Mouse (Mus musculus) MEL (cell line): Measurements from ENCODE around the gene Plpp4.

ENCODE experiments used
- CTCF ChIP-seq, 3 experiments: IDR thresholded peaks in 2 of 3; conservative IDR thresholded peaks in 1 of 3; 2 replicates each; pipeline ENCODE4 v1.5.1; 2011 to 2012; ENCODE audit warnings: low read length in 3 of 3, low read depth in 2 of 3, mild to moderate bottlenecking in 2 of 3, improper control_type of control experiment in 1 of 3, inconsistent platforms in 1 of 3, mixed read lengths in 1 of 3, moderate library complexity in 1 of 3; ENCODE audit not compliant: control insufficient read depth in 1 of 3, insufficient read depth in 1 of 3, poor library complexity in 1 of 3, severe bottlenecking in 1 of 3
- EP300 ChIP-seq, 2 experiments: IDR thresholded peaks; 2 replicates each; pipeline ENCODE4 v1.6.1; 2011; ENCODE audit warnings: improper control_type of control experiment in 2 of 2, low read length in 2 of 2, low read depth in 1 of 2, mild to moderate bottlenecking in 1 of 2
- GATA1 ChIP-seq: IDR thresholded peaks from 2 replicates; pipeline ENCODE4 v1.6.1; 2011; ENCODE audit warnings: low read depth, low read length, improper control_type of control experiment
- HCFC1 ChIP-seq: IDR thresholded peaks from 2 replicates; pipeline ENCODE4 v1.6.1; 2012; ENCODE audit warnings: low read depth, mild to moderate bottlenecking, inconsistent platforms, low read length, improper control_type of control experiment, moderate library complexity
- MAX ChIP-seq: IDR thresholded peaks from 2 replicates; pipeline ENCODE4 v1.6.1; 2011; ENCODE audit warnings: low read length, improper control_type of control experiment
- POLR2A ChIP-seq, 2 experiments: IDR thresholded peaks; 2 replicates each; pipeline ENCODE4 v1.6.1; 2011 to 2012; ENCODE audit warnings: low read length in 2 of 2, mild to moderate bottlenecking in 2 of 2, control low read depth in 1 of 2, improper control_type of control experiment in 1 of 2, low read depth in 1 of 2, moderate library complexity in 1 of 2; ENCODE audit not compliant: control insufficient read depth in 1 of 2, insufficient read depth in 1 of 2, poor library complexity in 1 of 2
- POLR2AphosphoS2 ChIP-seq: IDR thresholded peaks from 2 replicates; pipeline ENCODE4 v1.6.1; 2011; ENCODE audit warnings: low read length, improper control_type of control experiment
- POLR2AphosphoS5 ChIP-seq: IDR thresholded peaks from 2 replicates; pipeline ENCODE4 v1.6.1; 2012; ENCODE audit warnings: low read depth, borderline replicate concordance, mild to moderate bottlenecking, inconsistent platforms, low read length, moderate library complexity, mixed read lengths
- RCOR1 ChIP-seq: IDR thresholded peaks from 2 replicates; pipeline ENCODE4 v1.6.1; 2012; ENCODE audit warnings: low read depth, mild to moderate bottlenecking, inconsistent platforms, low read length, improper control_type of control experiment
- TAL1 ChIP-seq: IDR thresholded peaks from 2 replicates; pipeline ENCODE4 v1.6.1; 2012; ENCODE audit warnings: mild to moderate bottlenecking, inconsistent platforms, low read length, moderate library complexity, mixed read lengths
- TCF12 ChIP-seq: IDR thresholded peaks from 2 replicates; pipeline ENCODE4 v1.6.1; 2014; ENCODE audit warnings: low read depth, mild to moderate bottlenecking, inconsistent platforms, low read length, improper control_type of control experiment, moderate library complexity

GRCm38 (mm10) chr7:129399071-129399470, 142.2 kb downstream of the Plpp4 start:
- TF ChIP-seq TCF12, result no peak
- TF ChIP-seq POLR2AphosphoS5, result no peak
- TF ChIP-seq CTCF (IDR thresholded peaks at IDR 0.05 in 2 of 3, conservative IDR thresholded peaks at IDR 0.05 in 1 of 3; ENCODE audit: control insufficient read depth in 1 of 3, insufficient read depth in 1 of 3, low read depth in 2 of 3, low read length in 3 of 3, poor library complexity in 1 of 3, severe bottlenecking in 1 of 3), result no peak
- TF ChIP-seq HCFC1, result no peak
- no peak for TF ChIP-seq MAX
- TF ChIP-seq POLR2AphosphoS2, result no peak
- no peak for TF ChIP-seq EP300 (IDR thresholded peaks at IDR 0.05; ENCODE audit: low read depth in 1 of 2, low read length in 2 of 2)
- TF ChIP-seq RCOR1, result no peak
- TF ChIP-seq TAL1, result no peak
- TF ChIP-seq GATA1, result no peak
- no peak for TF ChIP-seq POLR2A (IDR thresholded peaks at IDR 0.05; ENCODE audit: control insufficient read depth in 1 of 2, insufficient read depth in 1 of 2, low read depth in 1 of 2, low read length in 2 of 2, poor library complexity in 1 of 2)
